Mouse (Mus musculus) CH12.LX (cell line): Measurements from ENCODE around the gene Uck2.

Experiments used
- CTCF ChIP-seq, 2 experiments: IDR thresholded peaks in 1 of 2; conservative IDR thresholded peaks in 1 of 2; 2 replicates each; pipeline ENCODE4 v1.5.1; 2011 to 2012; ENCODE audit warnings: low read depth in 2 of 2, low read length in 2 of 2, improper control_type of control experiment in 1 of 2, inconsistent platforms in 1 of 2, mild to moderate bottlenecking in 1 of 2, moderate library complexity in 1 of 2
- MAZ ChIP-seq: IDR thresholded peaks from 2 replicates; pipeline ENCODE4 v1.6.1; 2012; ENCODE audit warnings: low read depth, mild to moderate bottlenecking, inconsistent platforms, low read length, improper control_type of control experiment, moderate library complexity

GRCm38 (mm10) chr1:167285356-167285755, 236 bp upstream of the Uck2 start:
- TF ChIP-seq CTCF (conservative IDR thresholded peaks at IDR 0.05 in 1 of 2, IDR thresholded peaks at IDR 0.05 in 1 of 2; ENCODE audit: low read depth in 2 of 2, low read length in 2 of 2) (no peak), MAZ (no peak)
